Mouse (Mus musculus): ENCODE results near the gene Trim33.
A peak's percentile ranks its signal among the peaks of the same experiment; 100 is the strongest.

Gene Trim33

GRCm38 (mm10) chr3:103401342-103402098, 122.4 kb downstream of the Trim33 start:
- peak; percentile 87 for DNase-seq

- DNase-seq: no peak
These were observed 123.1 kb downstream of the Trim33 start for GRCm38 (mm10) chr3:103402212-103402611.

- no peak for DNase-seq
These were observed 126.0 kb downstream of the Trim33 start for GRCm38 (mm10) chr3:103405135-103405534.

DNA sequence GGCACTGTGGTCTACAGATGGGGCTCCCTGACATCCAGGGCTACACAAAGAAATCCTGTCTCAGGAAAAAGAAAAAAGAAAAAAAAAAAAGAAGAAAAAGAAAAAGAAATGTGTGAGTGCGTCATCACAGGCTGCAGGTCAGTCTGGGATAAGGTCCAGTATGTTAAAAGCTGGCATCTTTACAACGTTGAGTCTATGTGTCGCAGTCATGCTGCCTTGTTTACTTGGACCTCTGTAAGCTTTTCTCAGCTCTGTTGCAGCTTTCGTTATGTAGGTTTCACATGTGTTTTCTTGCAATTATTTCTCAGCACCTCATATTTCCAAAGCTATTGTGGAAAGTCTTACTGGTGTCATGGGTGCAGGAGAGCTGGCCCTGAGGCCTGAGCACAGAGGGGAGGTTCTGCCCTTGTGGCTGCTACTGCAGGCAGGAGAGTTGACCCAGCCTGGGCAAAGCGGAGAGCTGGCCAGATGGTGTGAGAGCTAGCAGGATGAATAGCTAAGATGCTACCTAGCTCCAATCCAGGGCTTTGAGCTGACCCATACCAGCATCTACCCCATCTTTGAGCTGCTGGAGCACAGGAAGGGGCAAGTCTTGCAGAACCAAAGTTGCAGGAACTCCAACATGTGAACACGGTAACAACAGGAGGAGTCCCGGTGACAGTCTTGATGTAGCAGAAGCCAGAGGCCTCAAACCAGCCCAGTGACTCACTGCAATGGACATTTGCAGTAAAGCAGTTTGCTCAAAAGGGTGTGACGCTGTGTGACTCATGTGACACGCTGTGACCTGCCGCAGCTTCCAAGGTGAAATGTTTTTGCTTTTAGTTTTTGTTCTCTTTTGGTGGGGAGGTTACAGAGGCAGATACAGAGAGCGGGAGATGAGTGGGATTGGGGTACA, 127.0 kb downstream of the Trim33 start:
- DNase-seq: no peak
